Mouse (Mus musculus) heart, postnatal 14 days (tissue): Measurements from ENCODE around the gene Slamf7. TPM values are rescaled to one million over a fixed set of nuclear protein-coding genes. Genes with fewer than 3 reads are reported as not detected.
"Not testable (repeated sequence)": the region's sequence is repeated elsewhere in the genome, so short reads cannot be mapped to it uniquely, and the experiment has no call there.

Source experiments
- DNase-seq, 2 experiments: peaks; one replicate each; pipeline ENCODE4 v3.0.0; 2021 to 2022
- intact Hi-C: fragments of 180-260 bp; cut with DNase I; formaldehyde crosslinking; loops from one replicate; pipeline ENCODE4 v1.15.1; 2025
- long read RNA-seq, 2 experiments: library from polyadenylated mRNA; stranded (forward); transcript quantifications; one replicate each; pipeline ENCODE4 v2.0.0; 2021
- total RNA-seq, 2 experiments: library from RNA; stranded (reverse); gene quantifications; 2 replicates each; pipeline ENCODE4 v1.2.3; 2021

The Slamf7 gene
- under 1 TPM in 1 of 2 experiments, not detected in 1; 0.15 TPM for total RNA-seq
- long read RNA-seq, experiment 1: 0 reads
- long read RNA-seq, experiment 2: 0 reads

DNA sequence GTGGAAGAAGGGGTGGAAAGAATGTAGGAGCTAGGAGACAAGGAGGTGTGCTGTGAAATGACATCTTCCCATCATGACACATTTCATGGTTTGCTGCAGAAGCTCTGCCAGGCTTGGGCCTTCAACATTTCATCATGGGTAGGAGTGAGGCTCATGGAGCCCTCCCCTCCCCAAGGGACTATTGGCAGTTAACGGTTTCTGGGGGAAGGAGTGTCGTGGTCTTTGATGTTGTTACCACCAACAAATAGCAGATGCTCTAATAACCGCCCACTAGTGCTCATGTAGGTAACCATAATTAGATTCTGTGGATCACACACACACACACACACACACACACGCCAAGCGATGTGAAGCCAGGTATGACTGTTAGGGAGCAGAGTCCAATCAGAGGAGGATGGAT lies at the start of gene Slamf7:
Gene Slamf7, minus strand, starts transcription at position 302 of the 400 bp plus-strand sequence.
- no peak for DNase-seq
- intact Hi-C loops: no loop called here

DNA sequence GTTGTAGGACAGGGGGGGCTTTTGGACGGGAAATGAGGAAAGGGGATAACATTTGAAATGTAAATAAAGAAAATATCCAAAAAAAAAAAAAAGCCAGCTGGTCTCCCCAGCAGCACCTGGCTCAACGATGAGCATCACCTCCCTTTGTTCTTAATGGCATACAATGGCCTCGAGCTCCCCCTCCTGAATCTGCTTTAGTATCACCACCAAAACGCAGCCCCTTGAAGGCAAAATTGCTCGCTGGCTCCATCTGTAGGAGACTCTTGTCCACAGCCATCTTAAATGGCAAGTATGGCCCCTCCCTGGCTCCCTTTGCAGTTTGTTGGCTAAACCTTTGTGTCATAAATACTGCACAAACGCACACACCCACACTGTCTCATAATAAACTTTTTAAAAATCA lies 46.1 kb upstream of the Slamf7 start:
- DNase-seq: peak in 1 of 2 experiments; percentile 24
- intact Hi-C loops: no loop called here

DNA sequence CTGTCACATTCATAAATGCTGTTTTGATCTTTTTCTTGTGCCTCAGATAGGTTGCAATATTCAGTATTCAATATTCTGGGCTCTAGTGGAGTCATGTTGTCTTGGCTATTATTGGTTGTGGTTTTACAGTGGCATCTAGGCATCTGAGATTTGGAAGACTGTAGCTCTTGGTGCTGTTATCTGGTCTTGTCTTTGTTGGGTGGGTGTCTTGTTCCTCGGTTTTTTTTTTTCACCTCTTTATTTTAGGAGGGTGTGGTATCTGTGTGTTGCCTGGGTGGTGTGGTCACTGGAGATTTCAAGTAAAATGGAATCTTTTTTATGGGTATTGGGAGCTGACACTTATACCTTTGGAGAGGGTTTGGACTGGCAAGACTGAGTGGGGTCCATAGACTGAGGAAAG lies 41.1 kb upstream of the Slamf7 start:
- no peak for DNase-seq
- intact Hi-C loops: no loop called here

DNA sequence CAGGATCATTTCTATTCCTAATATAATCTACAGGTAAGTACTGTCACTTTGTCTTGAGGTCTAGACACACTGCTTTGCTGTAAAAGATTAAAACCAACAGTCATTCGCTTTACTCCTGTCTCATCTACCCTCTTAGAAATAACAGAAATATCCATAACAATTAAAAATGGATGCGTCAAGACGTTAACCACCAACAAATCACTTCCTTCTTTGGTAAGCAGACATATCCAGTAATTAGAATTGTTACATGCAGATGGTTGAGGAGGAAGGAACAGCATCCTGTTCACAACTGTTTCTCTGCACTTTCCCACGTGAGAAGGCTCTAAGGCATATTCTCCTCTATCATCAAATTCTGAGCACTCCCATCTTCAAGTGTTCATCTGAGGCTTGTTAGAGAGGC lies 34.5 kb upstream of the Slamf7 start:
- intact Hi-C loops: no loop called here
- no peak for DNase-seq

DNA sequence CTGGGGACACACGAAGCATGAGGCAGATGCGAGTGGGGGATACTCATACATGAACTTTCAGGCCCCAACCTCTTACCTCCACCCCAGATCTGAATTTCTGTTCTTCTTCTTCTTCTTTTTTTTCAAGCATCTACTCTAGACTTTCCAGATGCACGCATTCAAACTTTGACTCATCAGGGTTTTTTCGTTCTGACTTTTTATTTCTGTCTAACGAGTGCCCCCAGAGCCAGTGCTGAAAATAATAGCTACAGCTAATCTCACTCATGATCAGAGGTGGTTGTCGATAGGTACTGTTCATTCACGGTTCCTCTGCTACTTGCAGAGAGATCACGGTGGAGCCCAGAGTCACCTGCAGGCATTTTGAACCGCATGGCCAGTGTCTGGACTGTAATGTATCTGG lies 32.1 kb upstream of the Slamf7 start:
- intact Hi-C loops: no loop called here

DNA sequence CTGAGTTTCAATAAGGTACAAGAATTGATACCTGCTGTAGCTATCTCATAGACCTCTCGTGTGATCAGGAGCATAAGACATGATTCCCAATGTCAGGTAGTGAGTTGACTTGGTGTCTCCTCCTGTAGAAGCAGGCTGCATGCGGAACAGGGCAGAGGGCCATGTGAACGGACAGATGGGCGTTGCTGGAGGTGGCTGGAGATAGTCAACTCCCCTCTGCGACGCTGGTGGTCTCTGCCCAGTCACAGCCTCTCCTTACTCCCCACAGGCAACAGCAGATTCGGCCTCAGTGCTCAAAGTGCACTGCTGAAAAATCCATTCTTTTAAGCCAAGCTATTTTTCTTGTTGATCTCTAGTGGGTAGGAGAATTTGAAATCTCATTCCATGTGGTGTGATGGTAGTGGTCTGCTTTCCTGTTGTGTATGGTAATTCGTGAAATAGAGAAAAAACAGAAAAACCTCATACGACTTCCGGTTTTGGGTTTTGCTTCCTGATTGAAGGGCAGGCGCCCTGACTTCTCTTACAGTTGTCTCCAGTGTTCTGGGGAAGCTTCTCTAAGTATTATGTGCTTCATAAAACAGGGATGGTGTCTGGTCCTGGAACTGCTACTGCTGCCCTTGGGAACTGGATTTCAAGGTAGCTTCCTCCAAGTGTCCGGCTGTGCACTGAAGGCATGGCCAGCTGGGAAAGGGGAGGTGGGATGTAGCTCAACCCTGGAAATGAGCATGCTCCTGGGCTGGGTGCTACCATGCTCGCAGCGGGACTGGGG lies 28.9 kb upstream of the Slamf7 start, which contains the start of gene Cd48:
Gene Cd48, plus strand, starts transcription at position 479 of the 769 bp plus-strand sequence.
- DNase-seq: no peak
- intact Hi-C loops: no loop called here

More for the DNA sequence above, 32.1 kb upstream of the Slamf7 start:
- DNase-seq: no peak

DNA sequence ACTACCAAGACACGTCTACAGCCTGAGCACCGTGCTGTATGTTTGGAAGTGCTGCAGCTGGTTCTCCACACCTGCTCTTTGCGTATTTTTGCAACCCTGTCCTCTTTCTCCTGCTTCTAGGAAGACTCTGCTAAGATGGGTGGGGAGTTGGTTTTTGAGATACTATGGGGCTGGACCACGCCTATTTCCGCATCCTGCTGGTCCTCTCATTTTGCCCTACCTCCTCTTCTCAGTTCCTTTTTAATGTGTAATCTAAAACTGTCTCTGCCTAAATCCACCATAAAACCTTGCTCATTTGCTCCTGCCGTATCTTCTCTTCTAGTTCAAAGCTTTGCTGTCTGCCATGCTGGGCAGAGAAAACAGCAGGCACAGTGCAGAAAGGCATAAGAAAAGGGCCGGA lies 28.2 kb upstream of the Slamf7 start:
- intact Hi-C loops: no loop called here
- no peak for DNase-seq

DNA sequence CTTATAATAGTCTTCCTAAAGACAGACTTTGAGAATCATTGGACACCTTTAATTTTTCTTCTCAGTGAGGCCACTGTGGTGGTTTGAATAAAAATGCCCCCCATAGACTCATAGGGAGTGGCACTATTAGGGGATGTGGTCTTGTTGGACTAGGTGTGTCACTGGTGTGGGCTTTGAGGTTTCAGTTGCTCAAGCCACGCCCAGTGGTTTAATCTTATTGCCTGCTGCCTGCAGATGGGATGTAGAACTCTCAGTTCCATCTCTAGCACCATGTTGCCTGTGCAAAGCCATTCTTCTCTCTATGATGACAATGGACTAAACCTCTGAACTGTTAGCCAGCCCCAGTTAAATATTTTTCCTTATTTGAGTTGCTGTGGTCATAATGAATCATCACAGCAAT lies 24.9 kb upstream of the Slamf7 start:
- DNase-seq: no peak
- intact Hi-C loops: no loop called here

DNA sequence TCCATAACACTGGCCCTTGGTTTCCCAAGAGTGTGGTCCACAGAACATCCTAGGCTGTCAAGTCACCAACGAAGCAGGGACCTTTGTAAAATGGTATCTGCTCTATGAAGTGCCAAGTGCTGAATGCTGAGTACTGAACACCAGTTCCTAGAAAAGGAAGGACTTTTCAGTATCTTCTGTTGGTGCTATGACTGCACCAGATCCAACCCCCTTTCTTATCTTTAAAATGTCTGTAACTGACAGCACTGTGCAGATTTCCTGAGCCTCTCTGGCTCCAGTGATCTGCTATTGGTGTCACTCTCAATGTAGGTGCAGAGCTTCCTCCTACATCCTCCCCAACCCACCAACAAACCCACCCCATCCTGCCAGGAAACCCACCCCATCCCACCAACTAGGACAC lies 21.6 kb upstream of the Slamf7 start:
- intact Hi-C loops: no loop called here
- no peak for DNase-seq

DNA sequence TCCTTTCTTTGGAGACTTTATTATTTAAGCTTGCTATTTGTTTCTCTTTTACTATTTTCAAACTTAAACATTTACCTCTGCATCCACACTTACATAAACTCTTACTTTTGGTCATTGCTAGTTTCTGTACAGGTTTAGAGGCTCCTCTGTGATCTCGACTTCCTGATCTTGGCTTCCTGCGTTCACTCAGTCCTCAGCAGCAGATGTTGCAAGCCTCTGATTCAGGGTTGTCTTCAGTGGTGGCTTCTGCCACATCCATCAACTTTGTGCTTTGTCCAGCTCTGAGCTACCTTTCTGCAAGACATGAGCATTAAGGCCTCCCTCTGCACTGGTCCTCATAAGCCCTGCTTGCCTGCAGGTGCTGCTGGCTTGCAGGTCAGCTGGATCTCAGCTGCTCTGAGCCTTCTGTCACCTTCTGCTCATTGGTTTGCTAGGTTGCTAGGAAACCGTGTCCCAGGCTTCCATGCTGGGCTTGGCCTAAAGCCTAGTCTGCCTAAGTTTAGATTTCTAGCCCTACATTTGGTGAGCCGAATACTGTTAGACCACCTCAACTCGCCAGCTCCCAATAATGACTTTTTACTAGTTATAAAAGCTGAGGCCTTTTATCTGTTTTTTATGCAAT lies 20.1 kb upstream of the Slamf7 start:
- intact Hi-C loops: no loop called here
- peak; percentile 7 to 29 for DNase-seq

DNA sequence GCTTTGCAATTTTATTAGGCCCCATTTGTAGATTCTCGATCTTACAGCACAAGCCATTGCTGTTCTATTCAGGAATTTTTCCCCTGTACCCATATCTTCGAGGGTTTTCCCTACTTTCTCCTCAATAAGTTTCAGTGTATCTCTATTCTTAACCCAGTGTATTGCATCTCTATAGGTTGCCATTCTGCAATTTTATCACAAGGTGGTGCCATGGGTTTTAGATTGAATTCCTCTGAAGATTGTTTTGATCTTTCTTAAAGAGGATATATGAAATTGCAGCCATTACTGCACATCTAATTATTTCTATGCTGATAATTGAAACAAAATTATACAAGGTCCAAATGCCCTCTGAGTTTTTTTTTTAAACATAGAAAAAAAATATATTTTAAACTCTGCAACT lies 19.6 kb upstream of the Slamf7 start:
- DNase-seq, intact Hi-C loops: not testable (repeated sequence)

DNA sequence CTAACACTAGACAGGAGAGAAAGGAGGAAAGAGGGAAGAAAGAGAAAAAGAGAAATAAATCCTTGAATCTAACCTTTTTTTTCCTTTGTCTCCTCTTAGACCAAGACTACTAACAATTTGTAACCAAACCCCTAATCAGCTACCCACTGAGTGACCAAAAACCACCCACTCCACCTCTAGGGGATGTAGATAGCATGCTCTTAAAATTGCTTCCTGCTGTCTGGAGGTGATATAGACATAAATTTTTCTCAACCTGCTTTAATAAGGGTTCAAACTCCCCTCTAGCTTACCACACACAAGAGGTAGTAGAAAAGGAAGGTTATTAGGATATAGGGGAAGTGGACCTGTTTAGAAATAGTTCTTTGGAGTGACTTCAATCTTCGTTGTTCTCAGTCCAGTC lies 14.3 kb upstream of the Slamf7 start:
- no peak for DNase-seq
- intact Hi-C loops: no loop called here

DNA sequence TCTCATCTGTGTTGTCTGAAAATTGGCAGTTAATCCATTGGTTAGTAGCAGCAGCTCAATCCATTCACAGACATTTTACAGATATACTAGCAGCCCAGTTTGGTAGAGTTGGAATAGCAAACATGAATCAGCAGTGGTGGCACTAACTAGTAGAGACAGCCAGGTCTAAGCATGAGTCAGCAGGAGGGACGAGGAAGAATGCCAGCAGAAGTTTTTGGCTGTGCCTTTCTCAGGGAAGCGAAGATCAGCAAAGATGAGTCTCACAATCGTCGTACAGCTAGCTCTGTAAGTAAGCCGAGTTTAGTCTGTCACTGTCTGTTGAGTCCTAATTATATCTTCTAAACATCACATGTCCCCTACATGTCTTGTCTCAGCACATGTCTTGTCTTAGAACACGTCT lies 13.5 kb upstream of the Slamf7 start:
- intact Hi-C loops: no loop called here
- no peak for DNase-seq

DNA sequence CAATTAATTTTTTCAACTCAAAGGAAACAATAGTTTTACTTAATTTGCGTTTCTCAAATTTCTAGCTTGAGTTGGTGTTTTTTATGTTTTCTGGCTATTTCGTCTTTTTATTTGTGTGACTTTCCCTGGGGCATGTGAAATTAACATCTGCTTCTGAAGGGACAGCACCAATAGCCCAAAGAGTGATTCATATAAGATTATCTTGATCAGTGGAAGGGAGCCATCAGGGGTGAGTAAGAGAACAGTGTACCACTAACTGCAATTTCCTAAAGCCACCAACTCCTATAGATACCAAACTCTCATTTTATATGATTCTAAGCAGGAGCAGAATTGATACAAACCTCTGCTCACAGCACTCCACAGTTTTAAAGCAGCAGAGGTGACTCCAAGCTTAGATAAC lies 10.9 kb upstream of the Slamf7 start:
- no peak for DNase-seq
- intact Hi-C loops: no loop called here

DNA sequence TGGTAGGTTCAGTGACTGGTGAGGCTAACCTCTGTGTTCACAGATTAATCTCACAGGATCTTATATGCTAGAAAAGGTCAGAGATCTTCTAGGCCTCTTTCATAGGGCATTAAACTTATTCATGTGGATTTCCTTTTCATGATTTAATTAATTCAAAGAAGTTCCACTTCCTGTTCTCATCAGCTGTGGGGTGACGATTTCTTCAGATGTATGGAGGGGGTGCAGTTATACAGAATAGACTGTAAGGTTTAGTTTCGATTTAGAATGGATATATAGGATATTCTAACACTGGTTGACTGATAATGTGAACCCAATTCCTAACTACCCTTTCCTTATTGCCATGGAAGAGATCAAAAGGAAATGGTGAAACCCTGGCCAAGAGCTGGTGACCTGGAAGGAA lies 8.6 kb upstream of the Slamf7 start:
- DNase-seq: no peak
- intact Hi-C loops: no loop called here

DNA sequence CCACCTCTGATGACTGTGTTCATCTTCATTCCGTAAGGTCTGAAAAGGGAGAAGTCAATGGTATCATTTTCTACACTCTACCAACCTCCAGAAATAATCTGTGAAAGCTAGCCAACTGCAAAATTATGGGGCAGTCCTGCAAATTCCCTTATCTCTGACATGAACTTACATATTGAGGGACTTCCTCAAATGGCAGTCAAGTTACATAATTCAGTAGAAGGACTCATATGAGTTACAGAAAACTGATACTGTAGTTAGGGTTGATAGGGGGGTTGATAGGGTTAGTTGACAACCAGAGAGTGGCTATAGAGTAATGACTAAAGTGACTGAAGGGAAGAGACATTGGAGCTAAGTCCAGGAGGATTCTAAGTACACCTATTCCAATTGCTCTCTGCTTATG lies 7.6 kb upstream of the Slamf7 start:
- intact Hi-C loops: no loop called here
- DNase-seq: no peak

DNA sequence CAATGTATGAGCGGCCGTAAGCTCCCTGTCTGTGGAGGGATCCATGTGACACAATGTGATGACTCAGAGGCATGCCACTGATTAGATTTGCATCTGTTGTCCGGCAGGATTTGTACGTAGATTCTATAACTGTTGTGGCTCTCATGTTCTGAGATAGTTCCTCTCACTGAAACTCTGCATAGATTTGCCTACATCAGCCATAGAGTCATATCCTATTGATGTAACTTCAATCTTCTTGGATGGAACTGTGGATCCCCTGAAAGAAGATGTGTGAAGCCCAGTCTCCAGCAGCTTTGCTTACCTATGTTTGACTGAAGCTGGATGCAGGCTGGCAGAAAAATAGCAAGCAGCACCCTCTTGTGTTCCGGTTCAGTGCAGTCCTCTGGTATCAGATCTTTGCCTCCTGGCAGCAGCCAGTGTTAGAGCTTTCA lies 5.7 kb upstream of the Slamf7 start:
- DNase-seq: no peak
- intact Hi-C loops: no loop called here

DNA sequence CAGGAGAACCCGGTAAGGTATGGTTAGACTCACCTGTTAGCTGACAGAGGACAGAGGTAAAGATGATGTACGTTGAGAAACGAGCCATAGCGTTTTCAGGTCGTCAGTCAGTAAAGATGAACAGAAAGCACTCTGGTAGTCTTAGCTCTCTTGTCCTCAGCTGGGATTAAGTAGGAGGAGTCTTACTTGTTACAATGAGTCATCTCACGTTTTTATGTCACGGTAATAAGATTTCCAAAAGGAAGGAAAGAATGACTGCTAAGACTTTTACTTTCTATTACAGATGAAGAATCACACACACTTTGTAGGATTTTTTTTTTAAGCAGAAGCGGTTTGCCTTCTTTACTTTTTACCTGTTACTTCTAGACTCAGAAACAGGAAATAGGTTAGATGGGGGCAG lies 4.0 kb downstream of the Slamf7 start:
- no peak for DNase-seq
- intact Hi-C loops: no loop called here

DNA sequence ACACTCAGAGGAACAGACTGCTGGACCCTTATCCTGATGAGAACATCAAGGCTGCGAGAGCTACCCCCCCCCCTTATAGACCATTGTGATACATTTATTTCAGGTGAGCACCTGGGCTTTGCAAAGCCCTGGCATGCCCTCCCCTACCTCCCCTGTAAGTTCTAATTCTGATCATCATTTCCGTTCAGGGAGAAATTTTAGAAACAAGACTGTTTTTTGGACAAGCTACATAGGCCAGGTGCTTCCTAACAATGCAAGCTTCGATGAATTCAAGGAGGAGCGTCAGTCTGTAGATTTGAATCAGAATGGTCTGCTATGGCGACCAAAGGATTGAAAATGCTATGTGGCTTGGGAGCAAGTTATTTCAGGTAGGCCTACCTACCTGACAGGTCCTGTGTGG lies 5.1 kb downstream of the Slamf7 start:
- DNase-seq: no peak

DNA sequence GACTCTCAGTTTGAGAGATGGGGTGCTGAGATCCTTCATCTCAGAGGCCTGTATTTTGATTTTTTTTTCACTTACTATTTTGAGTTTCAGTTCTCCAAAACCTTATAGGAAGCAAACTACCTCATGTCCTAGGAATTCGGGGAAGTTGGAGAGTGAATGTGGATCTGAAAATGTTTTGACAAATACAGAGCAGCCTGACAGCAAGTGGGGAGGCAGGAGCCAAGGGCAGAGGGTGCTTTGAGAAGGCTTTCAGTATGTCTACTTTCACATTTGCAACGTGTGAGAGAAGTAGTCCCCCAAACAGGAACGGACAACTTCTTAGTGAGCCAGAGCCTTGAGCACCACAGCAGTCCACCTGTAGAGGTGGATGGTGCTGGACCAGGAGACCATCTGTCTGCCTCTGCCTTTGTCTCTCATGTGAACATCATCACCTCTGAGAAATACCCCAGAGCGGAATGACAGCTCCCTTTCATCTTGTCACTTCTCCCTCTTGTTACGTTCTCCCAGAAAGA lies 6.3 kb downstream of the Slamf7 start:
- DNase-seq: no peak
- intact Hi-C loops: no loop called here

More for the DNA sequence above, 5.1 kb downstream of the Slamf7 start:
- intact Hi-C loops: no loop called here

DNA sequence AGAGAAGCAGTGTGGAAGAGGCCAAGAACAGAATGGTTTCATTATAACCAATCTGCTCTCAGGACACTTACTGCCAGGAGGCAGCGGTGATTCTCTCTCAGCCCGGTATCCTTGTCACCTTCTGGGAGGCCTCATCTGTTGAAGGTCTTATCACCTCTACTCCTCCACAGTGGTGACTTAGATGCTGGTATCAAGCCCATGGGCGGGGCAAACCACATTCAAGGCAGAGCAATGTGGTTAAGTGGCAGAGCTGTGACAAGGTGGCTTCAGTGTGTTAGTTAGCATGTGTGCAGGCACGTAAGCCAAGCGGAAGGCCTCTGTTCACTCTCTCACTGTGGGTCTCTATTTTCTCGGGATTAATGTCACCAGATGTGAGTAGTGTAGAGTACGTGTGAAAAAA lies 9.2 kb downstream of the Slamf7 start:
- intact Hi-C loops: no loop called here
- no peak for DNase-seq

DNA sequence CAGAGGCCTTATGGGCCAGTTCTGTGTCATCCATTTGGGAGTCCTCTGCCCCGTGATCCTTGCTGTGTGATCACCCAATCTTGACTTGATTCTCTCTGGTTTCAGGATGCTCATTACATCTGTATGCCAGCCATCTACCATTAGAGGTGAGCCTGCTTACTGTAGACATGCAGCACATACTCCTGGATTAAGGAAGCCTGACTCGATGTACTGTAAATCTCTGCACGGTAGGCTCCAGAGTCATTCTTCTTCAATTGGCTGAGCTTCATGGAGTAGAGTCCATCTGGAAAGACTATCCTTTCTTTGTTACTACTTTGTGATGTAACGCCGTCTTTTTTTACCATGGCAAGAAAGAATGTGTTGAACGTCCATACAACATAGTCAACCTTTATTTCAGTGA lies 12.0 kb downstream of the Slamf7 start:
- intact Hi-C loops: no loop called here
- no peak for DNase-seq
